Mouse (Mus musculus) c-Kit-positive CD71-positive TER-119-positive erythroid progenitor cells, embryonic 14.5 days (primary cell): Measurements from ENCODE around the gene Hdlbp.

Source experiments
- DNase-seq: peaks from one replicate; pipeline ENCODE4 v3.0.0-alpha.2; 2013; ENCODE audit warnings: low spot score

Hdlbp gene

GRCm38 (mm10) chr1:93445111-93445821, 33.3 kb downstream of the Hdlbp start:
- peak; percentile 67 for DNase-seq

GRCm38 (mm10) chr1:93444405-93445110, 34.1 kb downstream of the Hdlbp start:
- DNase-seq = peak; percentile 55

DNA sequence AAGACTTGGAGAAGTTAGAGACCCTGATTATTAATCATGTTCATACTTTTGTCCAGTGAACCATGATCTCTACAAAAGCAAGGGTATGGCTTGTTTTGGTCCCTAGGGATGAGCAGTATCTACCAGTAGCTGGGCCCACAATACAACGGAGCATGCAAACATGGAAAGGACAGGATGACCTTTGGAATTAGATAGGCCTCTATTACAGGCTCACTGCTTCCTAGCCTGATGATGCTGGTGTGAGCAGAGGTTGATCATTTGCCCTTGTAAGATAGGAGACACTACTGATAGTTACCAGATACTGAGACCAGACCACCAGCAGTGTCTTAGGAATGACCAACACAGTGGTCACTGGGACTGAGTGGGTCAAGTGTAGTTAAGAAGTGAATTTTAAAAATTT, 39.3 kb downstream of the Hdlbp start:
- DNase-seq = no peak

GRCm38 (mm10) chr1:93432087-93432486, 46.5 kb downstream of the Hdlbp start:
- no peak for DNase-seq

- DNase-seq = no peak
Measured at GRCm38 (mm10) chr1:93403403-93403802, 75.2 kb downstream of the Hdlbp start.

GRCm38 (mm10) chr1:93401191-93402052, 77.2 kb downstream of the Hdlbp start:
- DNase-seq = no peak

- no peak for DNase-seq
Measured at GRCm38 (mm10) chr1:93388906-93389305, 89.7 kb downstream of the Hdlbp start.

DNA sequence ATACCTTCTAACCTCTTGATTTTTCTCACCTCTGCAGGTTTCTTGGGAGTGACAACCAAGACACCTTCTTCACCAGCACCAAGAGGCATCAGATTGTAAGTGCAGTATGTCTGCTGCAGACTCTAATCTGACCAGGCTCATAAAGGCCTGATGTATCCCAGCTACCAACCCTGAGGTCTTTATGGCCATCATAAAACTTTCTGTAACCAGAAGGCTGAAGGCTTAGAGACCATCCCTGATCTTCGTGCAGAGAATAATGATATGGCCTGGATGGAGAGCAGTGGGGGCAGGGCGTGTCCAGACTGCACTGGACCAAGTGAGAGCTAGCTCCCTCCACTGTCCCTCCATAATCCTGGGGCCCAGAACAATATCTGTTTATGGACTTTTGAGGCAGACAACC, 91.4 kb downstream of the Hdlbp start:
- DNase-seq = no peak

DNA sequence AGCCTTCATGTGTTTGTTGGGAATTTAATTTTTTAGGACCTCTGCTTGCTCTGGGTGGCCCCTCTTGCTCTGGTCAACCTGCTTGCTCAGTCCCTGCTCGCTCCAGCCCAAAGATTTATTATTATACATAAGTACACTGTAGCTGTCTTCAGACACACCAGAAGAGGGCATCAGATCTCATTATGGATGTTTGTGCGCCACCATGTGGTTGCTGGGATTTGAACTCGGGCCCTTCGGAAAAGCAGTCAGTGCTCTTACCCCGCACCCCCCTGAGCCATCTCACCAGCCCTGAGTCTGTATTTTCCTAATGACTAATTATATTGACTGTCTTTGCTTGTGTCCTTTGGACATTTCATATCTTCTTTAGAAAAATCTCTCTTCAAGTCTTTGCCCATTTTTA, 99.5 kb downstream of the Hdlbp start:
- DNase-seq = no peak

GRCm38 (mm10) chr1:93377307-93377706, 101.3 kb downstream of the Hdlbp start:
- no peak for DNase-seq

GRCm38 (mm10) chr1:93373665-93374064, 105.0 kb downstream of the Hdlbp start, which contains the start of gene Ano7:
TSS of gene Ano7 (plus strand) at chr1:93373930.
- no peak for DNase-seq

DNA sequence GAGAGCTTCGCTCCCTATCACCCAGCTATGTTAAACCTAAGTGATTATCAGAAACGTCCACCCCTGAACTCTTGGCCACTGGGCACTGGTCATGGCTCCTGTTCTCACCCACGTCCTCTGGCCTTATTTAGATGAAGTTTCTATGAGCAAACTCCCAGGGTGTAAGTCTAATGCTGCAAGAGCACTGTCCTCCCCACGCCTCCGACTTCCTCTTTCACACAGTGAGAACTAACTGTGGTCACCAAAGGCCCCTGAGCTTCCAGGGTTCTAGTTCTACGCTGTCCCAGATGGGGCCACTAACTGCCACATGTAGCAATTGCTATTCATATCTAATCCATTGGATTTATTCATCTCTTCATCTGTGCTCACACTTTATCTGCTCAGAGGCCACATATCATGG, 113.0 kb downstream of the Hdlbp start:
- DNase-seq = no peak

GRCm38 (mm10) chr1:93362661-93363060, 116.0 kb downstream of the Hdlbp start:
- DNase-seq = no peak
